Mouse (Mus musculus) cerebellum, postnatal 4 days (tissue): ENCODE data around the gene Epha4.
A peak's percentile ranks its signal among the peaks of the same experiment; 100 is the strongest.

ENCODE experiments used
- DNase-seq, 2 experiments: peaks; one replicate each; pipeline ENCODE4 v3.0.0; 2022; ENCODE audit warnings: low spot score in 2 of 2, mixed read lengths in 1 of 2

Gene Epha4

GRCm38 (mm10) chr1:77446438-77446837 is 68.5 kb downstream of the Epha4 start:
- no peak for DNase-seq

- DNase-seq, result no peak
Observed at GRCm38 (mm10) chr1:77444648-77445047, 70.2 kb downstream of the Epha4 start.

- no peak for DNase-seq
Observed at GRCm38 (mm10) chr1:77441987-77442386, 72.9 kb downstream of the Epha4 start.

GRCm38 (mm10) chr1:77441401-77441800 is 73.5 kb downstream of the Epha4 start:
- no peak for DNase-seq

- no peak for DNase-seq
Observed at GRCm38 (mm10) chr1:77440512-77440911, 74.4 kb downstream of the Epha4 start.

- DNase-seq, result no peak
Observed at GRCm38 (mm10) chr1:77439383-77440074, 75.4 kb downstream of the Epha4 start.

- no peak for DNase-seq
Observed at GRCm38 (mm10) chr1:77438639-77439038, 76.2 kb downstream of the Epha4 start.

GRCm38 (mm10) chr1:77437881-77438610 is 76.8 kb downstream of the Epha4 start:
- no peak for DNase-seq

- no peak for DNase-seq
Observed at GRCm38 (mm10) chr1:77435045-77435444, 79.8 kb downstream of the Epha4 start.

GRCm38 (mm10) chr1:77433148-77433547 is 81.7 kb downstream of the Epha4 start:
- no peak for DNase-seq

GRCm38 (mm10) chr1:77432489-77432888 is 82.4 kb downstream of the Epha4 start:
- DNase-seq, result no peak

- no peak for DNase-seq
Observed at GRCm38 (mm10) chr1:77429174-77429573, 85.7 kb downstream of the Epha4 start.

- DNase-seq, result no peak
Observed at GRCm38 (mm10) chr1:77426956-77427355, 87.9 kb downstream of the Epha4 start.

- DNase-seq, result no peak
Observed at GRCm38 (mm10) chr1:77425171-77425570, 89.7 kb downstream of the Epha4 start.

GRCm38 (mm10) chr1:77421081-77421480 is 93.8 kb downstream of the Epha4 start:
- no peak for DNase-seq

GRCm38 (mm10) chr1:77420348-77420747 is 94.5 kb downstream of the Epha4 start:
- no peak for DNase-seq

- no peak for DNase-seq
Observed at GRCm38 (mm10) chr1:77416872-77417271, 98.0 kb downstream of the Epha4 start.

- DNase-seq, result no peak
Observed at GRCm38 (mm10) chr1:77412871-77413669, 101.8 kb downstream of the Epha4 start.

- peak in 1 of 2 experiments; percentile 16 for DNase-seq
Observed at GRCm38 (mm10) chr1:77412285-77412684, 102.6 kb downstream of the Epha4 start.

GRCm38 (mm10) chr1:77411222-77411621 is 103.7 kb downstream of the Epha4 start:
- DNase-seq, result no peak

- DNase-seq, result no peak
Observed at GRCm38 (mm10) chr1:77410716-77411115, 104.2 kb downstream of the Epha4 start.

GRCm38 (mm10) chr1:77410153-77410552 is 104.7 kb downstream of the Epha4 start:
- no peak for DNase-seq
